Mouse (Mus musculus) c-Kit-negative CD71-positive TER-119-positive erythroid progenitor cells, embryonic 14.5 days (primary cell): ENCODE results near the gene Zyg11b.

ENCODE experiments used
- DNase-seq: peaks from one replicate; pipeline ENCODE4 v3.0.0-alpha.2; 2013; ENCODE audit warnings: low read depth, low spot score

Zyg11b gene

DNA sequence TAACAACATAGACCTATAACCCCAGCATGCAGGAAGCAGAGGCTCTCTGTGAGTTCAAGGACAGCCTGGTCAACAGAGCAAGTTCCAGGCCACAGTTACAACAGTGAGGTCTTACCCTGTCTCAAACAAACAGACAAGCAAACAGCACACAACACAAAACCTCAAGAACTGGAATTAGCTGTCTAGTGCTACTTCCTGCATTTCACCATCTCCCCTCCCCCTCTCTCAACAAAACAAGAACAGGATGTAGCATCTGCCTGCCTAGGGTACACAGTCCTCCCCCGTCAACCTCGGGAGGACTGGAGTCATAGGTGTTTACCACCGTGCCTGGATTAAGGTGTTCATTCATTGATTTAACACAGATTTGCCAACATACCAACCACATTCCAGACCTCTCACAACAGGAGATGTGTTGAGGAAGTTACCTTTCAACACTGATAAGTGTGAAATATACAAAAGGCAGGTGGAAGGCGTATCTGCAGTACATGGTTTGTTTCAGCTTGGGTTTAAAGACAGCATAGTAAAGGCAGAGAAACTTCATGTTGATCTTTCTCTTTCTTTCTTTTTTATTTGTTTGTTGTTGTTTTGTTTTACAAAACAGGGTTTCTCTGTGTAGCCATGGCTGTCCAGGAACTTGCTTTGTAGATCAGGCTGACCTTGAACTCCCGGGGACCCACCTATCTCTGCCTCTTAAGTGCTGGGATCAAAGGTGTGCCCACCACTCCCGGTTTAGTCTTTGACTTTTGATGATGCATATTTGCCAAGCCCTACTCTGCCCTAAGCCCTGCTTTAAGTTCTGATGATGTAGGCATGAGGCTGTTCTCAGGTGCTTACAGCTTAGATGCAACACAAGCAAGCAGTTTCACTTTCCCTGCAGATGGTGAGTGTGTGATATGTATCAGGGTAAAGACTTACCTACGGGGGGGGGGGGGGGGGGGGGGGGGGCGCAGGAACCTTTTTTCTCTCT is 18.0 kb upstream of the Zyg11b start:
- no peak for DNase-seq

DNA sequence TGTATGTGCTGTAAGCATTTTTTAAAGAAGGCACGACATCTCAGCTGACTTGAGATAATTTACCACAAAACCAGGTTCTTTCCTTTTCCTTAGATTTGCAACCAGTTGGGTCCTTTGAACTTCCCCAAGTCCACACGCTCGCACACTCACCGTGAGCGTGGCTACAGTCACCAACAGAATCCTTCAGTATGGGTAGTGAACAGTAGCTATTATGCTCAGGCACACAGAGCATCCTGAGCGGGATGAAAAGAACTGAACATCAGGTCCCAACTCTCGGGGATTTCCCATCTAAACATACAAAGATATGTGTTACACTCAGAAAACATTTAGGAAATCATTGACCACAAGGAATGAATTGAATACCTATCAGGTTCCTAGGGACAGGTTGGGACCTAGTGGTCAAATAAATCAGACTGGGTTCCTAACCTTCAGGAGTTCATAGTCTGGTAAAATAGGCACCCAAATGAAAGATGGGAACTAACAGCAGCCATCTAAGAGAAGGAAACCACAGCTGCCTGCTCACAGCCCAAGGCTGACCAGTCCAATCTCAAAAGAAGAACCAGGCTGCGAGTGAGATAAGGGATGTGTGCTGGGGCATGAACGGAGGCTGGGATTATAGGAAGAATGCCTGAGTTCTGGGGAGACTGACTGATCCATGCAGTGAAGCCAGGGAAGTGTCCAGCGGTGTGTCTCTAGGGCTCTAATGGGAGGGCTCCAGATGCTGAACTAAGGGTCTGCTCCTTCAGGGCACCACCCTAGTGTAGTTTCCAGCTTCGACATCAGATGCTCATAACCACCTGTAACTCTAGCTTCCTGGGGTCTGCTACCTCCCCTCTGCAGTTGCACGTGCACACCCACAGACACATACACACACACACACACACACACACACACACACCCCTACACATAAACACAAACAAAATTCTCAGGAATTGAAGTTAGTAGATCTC is 17.0 kb upstream of the Zyg11b start:
- no peak for DNase-seq

DNA sequence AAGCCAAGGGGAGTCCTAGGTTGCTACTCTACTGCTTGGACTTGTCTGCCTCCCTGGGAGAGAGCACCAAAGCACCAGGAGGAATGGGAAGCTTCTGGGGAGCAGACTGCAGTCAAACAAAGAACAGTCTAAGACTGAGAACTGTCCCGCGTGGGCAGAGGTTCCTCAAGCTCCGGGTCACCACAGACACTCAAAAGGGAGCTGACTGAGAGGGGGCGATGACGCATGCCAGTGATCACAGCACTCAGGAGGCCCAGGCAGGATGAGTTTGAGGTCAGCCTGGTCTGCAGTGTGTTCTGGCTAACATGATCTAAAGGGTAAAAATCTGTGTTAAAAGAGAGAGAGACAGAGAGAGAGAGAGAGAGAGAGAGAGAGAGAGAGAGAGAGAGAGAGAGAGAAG is 13.1 kb upstream of the Zyg11b start:
- no peak for DNase-seq

DNA sequence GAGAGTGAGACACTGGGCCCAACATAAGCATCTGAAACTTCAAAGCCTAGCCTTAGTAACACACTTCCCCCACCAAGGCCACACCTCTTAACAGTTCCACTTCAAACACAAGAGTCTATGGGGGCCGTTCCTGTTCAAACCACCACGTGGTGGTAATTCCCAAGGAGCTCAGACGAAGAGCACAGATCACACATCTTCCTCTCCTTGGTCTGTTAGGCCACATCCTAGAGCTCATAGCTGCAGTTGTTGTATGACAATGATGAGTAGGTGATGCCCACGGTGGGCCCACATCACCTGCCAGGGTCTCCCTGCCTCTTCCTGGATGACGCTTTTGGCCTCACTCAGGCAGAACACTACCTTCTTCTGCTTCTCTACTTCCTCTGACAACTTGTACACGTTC is 9.8 kb upstream of the Zyg11b start:
- DNase-seq: no peak

DNA sequence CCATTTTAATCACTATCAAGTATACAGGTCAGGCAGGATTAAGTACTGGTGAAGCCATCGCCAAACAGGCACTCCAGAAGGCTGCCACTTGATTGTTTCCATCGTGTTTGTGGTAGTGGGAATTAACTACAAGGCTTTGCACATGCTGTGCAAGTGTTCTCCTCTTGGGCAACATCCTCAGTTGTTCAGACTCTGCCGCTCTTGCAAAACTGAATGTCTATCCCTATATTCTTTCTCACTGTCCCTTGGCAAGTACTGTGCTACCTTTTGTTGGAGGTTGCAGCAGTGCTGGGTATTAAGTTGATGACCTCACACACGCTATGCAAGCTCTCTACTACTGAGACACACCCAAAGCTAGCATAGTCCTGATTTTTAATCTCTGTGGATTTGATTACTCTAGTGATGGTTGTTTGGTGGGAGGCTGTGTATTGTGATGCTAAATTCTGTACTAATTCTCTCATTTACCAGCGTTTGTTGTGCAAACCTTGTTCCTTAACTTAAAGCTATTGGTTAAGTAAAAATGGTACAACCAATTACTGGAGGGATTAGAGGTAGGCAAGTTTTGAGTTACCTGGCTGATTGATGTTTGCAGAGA is 1.5 kb upstream of the Zyg11b start:
- no peak for DNase-seq

DNA sequence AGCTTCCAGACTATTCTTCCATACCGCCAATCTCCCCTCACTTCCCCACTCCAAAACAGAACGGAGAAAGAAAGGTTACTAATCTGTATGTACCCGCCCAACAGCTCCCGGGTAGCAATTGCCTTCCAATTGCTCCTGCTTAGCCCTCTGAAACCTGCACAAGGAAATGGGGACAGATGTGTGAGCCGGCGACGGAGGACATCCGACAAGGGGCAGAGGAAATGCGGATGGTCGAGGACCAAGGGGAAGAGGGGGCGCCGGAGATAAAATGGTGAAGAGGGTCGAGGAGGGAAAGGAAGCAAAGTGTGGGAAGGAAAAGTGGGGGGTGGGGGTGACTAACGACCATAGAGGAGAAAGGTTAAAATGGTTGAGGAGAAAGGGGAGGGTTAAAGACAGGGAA is 630 bp downstream of the Zyg11b start:
- DNase-seq: no peak

DNA sequence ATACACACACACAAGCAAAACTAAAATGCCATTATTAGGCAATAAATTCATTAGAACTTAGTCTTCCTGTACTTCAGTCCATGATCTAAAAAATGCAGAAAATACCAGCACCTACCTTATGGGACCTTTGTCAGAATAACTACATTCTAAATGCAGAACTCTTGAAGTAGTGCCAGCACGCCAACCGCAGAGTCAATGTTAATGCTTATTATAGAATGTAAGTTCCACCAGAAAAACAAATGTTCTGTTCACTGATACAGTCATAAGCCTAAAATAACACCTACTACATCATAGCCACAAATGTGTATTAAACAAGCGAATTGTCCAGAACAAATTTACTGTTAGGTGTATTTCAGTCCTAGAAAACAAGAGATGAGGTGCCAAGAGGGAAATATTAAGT is 23.9 kb downstream of the Zyg11b start:
- no peak for DNase-seq

DNA sequence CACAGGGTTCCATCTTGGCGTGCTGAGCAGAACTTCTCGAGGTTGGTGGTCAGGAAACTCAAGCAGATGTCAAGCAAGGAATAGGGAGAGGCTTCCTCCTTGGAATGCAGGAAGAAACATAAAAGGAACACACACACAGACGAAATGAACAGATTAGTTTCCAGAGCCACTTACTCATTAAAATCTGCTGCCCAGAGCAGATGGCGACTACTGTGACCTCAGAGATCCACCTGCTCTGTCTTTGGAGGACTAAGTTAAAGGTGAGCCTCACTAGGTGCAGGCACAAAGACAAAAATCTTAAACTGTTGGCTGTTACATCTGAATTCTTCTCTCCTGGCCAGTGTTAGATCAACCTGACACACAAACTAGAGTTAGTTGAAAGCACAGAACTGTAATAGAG is 28.6 kb downstream of the Zyg11b start:
- no peak for DNase-seq

DNA sequence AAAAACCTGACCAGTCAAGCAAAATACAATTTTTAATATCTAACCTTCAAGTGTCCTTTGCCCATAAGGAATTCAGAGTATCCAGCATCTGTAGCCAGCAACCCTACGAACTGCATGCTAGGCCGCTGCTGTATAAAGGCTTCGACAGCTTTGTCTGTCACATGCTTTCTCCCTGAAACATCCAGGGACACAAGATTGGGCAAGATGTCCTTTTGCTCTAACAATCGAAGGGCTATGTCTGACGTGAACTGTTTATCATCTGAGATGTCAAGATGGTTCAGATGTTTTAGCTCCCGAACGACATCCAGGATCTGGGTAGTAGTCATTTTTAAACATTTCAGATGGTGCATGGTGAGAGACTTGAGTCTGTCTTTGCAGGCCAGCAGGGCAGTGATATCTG is 35.1 kb downstream of the Zyg11b start:
- no peak for DNase-seq

DNA sequence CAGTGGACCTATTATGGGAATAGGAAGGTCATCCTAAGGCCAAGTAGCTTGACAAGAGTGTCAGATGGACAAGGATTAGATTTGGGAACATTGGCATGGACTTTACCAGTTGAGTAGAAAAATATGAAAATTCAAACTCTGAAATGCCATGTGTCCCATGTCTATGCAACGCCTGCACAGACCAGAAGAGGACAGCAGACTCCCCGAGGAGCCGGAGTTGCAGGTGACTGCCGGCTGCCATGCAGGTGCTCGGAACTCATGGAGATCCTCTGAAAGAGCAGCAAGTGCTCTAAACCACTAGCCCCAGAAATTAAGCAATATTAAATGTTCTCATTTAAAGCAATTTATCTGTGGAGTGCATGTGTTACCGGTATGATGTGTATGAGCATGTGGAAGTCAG is 47.6 kb downstream of the Zyg11b start:
- no peak for DNase-seq

DNA sequence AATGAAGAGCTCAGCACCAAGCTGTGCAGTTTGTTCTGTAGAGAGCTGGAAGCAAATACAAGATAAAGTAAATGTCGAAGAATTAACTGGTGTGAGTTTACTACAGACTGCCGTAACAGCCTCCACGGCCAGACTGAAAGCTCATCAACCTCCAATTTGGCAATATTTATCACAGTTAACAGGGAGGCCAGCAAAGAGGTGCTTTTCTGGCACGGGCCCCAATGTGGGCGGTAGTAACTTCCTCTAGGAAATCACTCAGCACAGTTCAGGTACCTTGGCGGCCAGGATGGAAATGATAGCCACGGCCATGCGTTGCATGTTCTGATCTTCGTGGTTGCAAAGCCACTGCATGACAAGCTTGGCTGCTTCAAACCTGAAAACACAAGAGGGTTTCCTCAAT is 50.4 kb downstream of the Zyg11b start:
- no peak for DNase-seq

DNA sequence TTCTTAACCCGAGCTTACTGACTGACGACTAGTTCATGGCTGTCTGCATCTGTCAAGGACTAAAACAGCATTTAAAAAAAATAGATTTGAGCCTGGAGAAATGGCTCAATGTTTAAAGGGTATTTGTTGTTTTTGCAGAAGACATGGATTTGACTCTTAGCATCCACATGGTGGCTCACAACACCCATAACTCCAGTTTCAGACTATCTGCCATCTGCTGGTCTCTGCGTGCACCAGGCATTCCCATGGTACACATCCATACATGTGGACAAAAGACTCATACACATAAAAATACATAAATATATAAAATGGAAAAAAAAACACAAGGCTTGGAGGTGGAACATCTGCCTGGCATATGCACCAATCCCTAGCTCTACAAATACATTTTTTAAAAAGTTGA is 51.6 kb downstream of the Zyg11b start:
- DNase-seq: no peak

DNA sequence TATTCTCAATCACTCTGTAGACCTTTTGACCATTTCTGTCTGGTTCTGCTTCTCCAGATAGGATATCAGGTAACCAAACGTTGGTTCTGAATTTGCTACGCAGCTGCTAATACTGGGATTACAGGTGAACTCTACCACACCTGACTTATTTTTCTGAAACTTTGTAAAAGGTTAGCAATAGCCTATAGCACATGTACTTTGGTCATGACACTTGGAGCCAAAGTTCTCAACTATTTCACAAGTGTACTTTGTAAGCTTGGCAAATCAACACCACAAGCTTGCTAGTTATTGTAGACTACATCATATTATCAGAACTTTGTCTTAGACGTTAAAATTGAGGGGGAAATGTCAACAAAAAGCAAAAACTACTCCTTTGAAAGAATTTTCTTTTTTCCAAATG is 67.2 kb downstream of the Zyg11b start:
- DNase-seq: no peak

DNA sequence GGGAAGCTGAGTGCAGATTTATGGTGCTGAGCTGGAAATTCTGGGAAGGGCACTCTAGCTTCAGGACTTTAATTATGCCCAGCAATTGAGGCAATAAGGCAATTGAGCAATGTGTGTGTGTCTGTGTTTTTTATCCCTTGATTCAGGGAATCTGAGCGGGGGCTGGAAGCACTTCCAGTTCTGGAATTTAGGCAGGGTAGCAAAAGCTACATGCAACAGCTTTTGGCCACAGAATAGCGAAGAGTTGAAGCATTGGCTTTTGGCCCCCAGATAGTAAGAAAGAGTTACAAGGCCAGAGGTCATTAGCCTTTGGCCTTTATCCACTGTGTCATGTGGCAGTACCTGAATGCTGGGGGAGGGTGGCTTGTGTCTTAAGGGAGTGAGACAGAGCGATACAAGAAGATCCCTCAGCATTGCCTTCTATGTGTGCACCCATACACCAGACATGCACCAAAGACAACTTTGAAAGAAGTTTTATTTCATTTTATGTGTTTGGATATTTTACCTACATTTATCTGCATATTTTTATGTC is 75.5 kb downstream of the Zyg11b start:
- no peak for DNase-seq

DNA sequence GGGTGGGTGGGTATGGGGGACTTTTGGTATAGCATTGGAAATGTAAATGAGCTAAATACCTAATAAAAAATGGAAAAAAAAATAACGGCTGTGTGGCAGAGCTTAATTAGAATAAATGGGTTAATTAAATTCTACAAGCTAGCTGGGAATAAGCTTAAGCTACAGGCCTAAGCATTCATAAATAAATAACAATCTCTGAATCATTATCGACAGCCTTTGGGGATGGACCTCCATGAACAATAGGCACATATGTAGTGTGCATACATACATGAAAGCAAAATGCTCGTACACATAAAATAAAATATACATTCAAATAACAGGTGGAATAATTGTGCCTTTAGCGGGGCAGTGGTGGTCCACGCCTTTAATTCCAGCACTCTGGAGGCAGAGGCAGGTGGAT is 78.4 kb downstream of the Zyg11b start:
- no peak for DNase-seq

DNA sequence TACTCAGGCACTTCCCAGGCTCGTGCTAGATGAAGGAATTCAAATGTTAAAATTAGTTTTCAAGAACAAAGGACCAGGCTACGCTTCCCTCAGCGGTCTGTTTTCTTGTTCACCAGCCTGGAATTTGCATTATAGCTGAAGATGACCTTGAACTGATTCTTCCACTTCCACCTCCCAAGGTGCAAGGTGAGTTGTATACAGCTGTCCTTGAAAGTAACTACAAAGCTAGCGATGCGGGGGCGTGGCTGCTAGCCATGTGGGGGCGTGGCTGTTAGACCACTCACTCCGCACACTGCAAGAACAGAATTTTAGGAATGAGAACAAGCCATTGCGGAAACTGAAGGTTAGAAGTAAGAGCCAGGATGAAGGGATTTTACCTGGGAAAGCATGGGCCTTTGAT is 81.9 kb downstream of the Zyg11b start:
- DNase-seq: no peak

DNA sequence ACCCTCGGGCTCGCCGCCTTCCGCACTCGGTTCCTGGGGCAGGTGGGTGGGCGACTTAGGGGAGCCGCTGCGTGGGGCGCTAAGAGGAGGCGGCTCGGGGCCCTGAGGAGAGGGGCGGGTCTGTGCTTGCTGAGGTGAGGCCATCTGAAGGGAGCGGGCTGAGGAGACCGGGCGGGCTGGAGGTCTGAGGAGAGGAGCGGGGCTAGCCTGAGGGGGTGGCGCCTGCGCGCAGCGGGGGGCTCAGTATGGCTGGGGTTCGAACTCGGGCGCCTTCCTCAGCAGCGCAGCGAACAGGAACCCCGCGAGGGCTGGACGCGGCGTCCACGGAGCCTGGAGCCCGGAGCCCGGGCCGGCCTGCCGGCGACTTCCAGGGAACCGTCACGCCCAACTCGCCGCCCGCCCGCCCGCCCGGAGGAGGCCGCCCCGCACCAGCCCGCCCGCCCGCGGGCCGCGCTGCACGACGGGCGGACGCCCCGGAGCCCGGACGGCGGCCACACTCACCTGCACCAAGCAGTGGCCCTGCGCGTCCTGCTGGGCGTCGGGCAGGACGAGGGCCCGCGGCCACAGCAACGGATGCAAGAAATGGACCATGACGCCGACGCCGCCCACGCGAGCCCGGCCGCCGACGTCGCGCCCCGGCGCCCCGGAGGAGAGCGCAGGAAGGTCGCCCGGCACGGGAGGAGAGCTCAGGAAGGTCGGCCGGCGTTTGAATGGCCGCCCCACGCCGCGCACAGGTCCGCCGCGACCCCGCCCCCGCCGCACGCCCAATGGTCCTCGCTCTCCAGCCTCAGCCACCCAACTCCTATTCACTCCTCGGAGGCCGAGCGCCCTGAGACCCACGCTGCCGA is 83.3 kb downstream of the Zyg11b start, which contains the start of gene Zyg11a:
TSS of gene Zyg11a (minus strand) at position 717 of the 848 bp plus-strand sequence.
- no peak for DNase-seq

DNA sequence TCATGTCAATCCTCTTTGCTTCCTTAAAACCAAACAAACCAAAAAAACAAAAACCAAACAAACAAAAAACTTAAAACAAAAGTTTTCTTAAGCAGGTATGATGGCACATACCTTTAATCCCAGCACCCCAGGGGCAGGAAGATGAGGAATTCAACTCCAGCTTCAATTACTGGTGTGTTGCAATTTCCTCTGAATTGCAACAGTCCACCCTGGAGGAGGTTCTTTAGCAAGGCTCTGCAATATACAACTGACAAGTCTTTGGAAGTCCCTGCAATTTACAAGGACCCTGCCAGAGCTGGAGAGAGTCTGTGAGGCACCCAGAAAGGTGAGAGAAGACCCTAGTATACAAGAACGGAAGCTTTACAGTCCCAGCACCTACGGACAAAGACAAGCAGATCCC is 87.9 kb downstream of the Zyg11b start:
- no peak for DNase-seq

DNA sequence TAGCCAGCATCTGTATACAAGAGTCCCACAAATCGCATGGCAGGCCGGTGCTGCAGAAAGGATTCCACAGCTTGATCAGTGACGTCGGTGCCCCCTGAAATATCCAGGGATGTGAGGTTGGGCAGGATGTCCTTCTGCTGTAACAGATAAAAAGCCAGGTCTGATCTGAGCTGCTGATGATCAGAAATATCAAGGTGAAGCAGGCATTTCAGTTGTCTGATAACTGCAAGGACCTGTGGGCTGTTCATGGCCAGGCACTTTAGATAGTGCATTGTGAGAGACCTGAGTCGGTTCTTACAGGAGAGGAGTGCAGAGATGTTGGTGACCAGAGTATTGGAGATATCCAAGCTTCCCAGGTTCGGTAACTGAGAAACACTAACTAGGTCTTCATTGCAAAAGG is 96.3 kb downstream of the Zyg11b start:
- DNase-seq: no peak

DNA sequence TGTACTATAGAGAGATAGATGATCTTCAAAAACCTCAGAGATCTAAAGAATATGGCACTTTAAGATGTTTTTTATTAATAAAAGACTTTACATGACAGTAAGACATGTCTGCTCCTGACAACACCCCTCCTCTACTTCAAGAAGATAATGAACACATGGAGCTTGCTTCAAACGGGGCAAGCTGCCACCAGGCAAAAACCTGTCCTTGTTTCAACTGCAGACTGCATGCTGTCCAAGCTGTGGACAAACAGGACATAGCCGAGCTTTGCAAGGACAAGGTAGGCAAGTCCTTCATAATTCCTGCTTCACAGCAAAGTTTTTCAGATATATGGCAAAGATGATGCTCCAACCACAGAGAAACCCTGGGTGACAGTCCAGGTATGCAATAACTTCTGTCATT is 101.7 kb downstream of the Zyg11b start:
- DNase-seq: no peak
